Mouse (Mus musculus): ENCODE data around the gene Vmn1r34. TPM values are rescaled to one million over a fixed set of nuclear protein-coding genes. Genes with fewer than 3 reads are reported as not detected.

Vmn1r34 gene
- not detected in 2 replicates for polyA plus RNA-seq (2012)

GRCm38 (mm10) chr6:66643779-66644178, at the start of gene Vmn1r34:
Gene Vmn1r34 (minus strand): TSS chr6:66643879.

GRCm38 (mm10) chr6:66685806-66686205, 42.1 kb upstream of the Vmn1r34 start, which contains the start of gene Vmn1r35:
Gene Vmn1r35 (minus strand): TSS chr6:66685906.

GRCm38 (mm10) chr6:66618182-66618581, 25.5 kb downstream of the Vmn1r34 start, which contains the start of gene Vmn1r33:
Gene Vmn1r33 (minus strand): TSS chr6:66618282.

Other genes starting within 250 kb of the Vmn1r34 start
- 4.0 and 5.1 TPM in 2 replicates for gene Mad2l1, start 108.5 kb downstream of the Vmn1r34 start, polyA plus RNA-seq (2012)
- not detected in 2 replicates for gene Vmn1r32, start 83.8 kb downstream of the Vmn1r34 start, polyA plus RNA-seq (2012)
- not detected in 2 replicates for gene Vmn1r33, start 25.6 kb downstream of the Vmn1r34 start, polyA plus RNA-seq (2012)
- not detected in 2 replicates for gene Vmn1r35, start 42.0 kb upstream of the Vmn1r34 start, polyA plus RNA-seq (2012)
- not detected in 2 replicates for gene Vmn1r36, start 75.3 kb upstream of the Vmn1r34 start, polyA plus RNA-seq (2012)
- gene Vmn1r37, start 85.5 kb upstream of the Vmn1r34 start, polyA plus RNA-seq (2012), result not detected in 2 replicates
- gene Vmn1r38, start 138.7 kb upstream of the Vmn1r34 start, polyA plus RNA-seq (2012), result not detected in 2 replicates
- not detected in 2 replicates for gene Vmn1r39, start 166.7 kb upstream of the Vmn1r34 start, polyA plus RNA-seq (2012)